Mouse (Mus musculus): ENCODE data around the gene Fabp6. TPM values are rescaled to one million over a fixed set of nuclear protein-coding genes. Genes with fewer than 3 reads are reported as not detected.
A peak's percentile ranks its signal among the peaks of the same experiment; 100 is the strongest.

Gene Fabp6
- total and polyA plus RNA-seq, 3 experiments: not detected

GRCm38 (mm10) chr11:43617924-43618323, 16.6 kb upstream of the Fabp6 start:
- no peak overlapping the region for H3K27ac ChIP-seq (ENCODE audit: control insufficient read depth, low read depth, low read length)
- no peak overlapping the region for H3K4me3 ChIP-seq (ENCODE audit: control insufficient read depth in 1 of 2, insufficient read depth in 1 of 2, low read depth in 2 of 2, low read length in 2 of 2)
- TF ChIP-seq MXI1 (IDR thresholded peaks at IDR 0.05; ENCODE audit: low read depth, low read length): no peak
- TF ChIP-seq EP300 (IDR thresholded peaks at IDR 0.05; ENCODE audit: low read depth in 1 of 2, low read length in 2 of 2): no peak

DNA sequence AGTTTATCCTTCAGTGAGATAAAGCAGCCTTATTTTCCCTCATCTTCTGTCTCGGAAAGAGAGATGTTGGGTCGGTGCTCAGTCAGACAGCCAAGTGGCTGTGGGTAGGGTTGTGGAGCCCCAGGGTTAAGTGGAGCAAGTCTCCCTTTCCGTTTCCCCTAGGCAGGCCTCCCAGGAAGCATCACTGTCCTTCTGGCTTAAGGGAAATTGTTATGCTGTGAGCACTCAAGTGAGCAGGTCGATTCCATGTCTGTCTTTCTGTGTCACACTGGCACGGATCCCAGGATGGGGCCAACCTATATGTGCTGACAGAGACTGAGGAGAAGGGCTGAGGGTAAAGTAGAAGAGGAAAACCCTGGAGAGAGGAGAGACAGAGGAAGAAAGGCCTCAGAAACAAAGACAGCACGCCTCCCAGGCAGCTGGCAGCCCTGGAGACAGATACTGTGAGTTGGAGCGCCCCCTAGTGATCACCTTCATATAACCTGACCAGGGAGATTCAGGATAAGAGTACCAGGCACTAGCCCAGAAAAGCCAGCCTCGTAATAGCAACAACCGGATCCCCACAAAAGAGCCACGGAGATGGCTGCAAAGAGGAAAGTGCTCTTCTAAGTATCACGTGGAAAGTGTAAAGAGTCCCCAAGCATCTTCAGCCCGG, 11.6 kb upstream of the Fabp6 start:
- peak; percentile 49 for DNase-seq (ENCODE audit: low read depth, low spot score)
- H3K36me3 ChIP-seq (ENCODE audit: control insufficient read depth in 1 of 2, insufficient read depth in 2 of 2, low read length in 2 of 2): no peaks in the 10 kb centered on the region
- H3K79me2 ChIP-seq (ENCODE audit: control insufficient read depth, insufficient read depth, low read length, poor library complexity): no peaks in the 10 kb centered on the region
- no peak overlapping the region for H3K27ac ChIP-seq (ENCODE audit: control insufficient read depth, low read depth, low read length)
- H3K27me3 ChIP-seq (ENCODE audit: control insufficient read depth in 1 of 2, insufficient read depth in 2 of 2, low read length in 2 of 2): no peaks in the 10 kb centered on the region
- no peak overlapping the region for H3K9ac ChIP-seq (ENCODE audit: control insufficient read depth, low read depth, low read length, poor library complexity, severe bottlenecking)
- peak; percentile 37 for TF ChIP-seq RAD21 (IDR thresholded peaks at IDR 0.05; ENCODE audit: low read depth, low read length)
- TF ChIP-seq SMC3 (IDR thresholded peaks at IDR 0.05; ENCODE audit: low read depth, low read length): peak; percentile 31
- TF ChIP-seq NELFE (IDR thresholded peaks at IDR 0.05; ENCODE audit: low read depth, low read length): no peak
- TF ChIP-seq UBTF (IDR thresholded peaks at IDR 0.05; ENCODE audit: borderline replicate concordance, insufficient read depth, low read depth, low read length): no peak
- TF ChIP-seq ELF1 (IDR thresholded peaks at IDR 0.05; ENCODE audit: low read depth, low read length): no peak
- no peak for TF ChIP-seq ZNF384 (IDR thresholded peaks at IDR 0.05; ENCODE audit: low read depth, low read length)
- no peak for TF ChIP-seq GABPA (IDR thresholded peaks at IDR 0.05; ENCODE audit: low read depth, low read length)
- no peak for TF ChIP-seq POLR2AphosphoS5 (IDR thresholded peaks at IDR 0.05; ENCODE audit: borderline replicate concordance, low read depth, low read length)
- TF ChIP-seq CTCF (IDR thresholded peaks at IDR 0.05 in 2 of 3, conservative IDR thresholded peaks at IDR 0.05 in 1 of 3; ENCODE audit: control insufficient read depth in 1 of 3, insufficient read depth in 1 of 3, low read depth in 2 of 3, low read length in 3 of 3, poor library complexity in 1 of 3, severe bottlenecking in 1 of 3): peak; percentile 67 to 79 (median 76)
- no peak for TF ChIP-seq CHD2 (IDR thresholded peaks at IDR 0.05; ENCODE audit: low read length)
- TF ChIP-seq MXI1 (IDR thresholded peaks at IDR 0.05; ENCODE audit: low read depth, low read length): no peak
- no peak for TF ChIP-seq EP300 (IDR thresholded peaks at IDR 0.05; ENCODE audit: low read depth in 1 of 2, low read length in 2 of 2)
- no peak for TF ChIP-seq TBP (IDR thresholded peaks at IDR 0.05; ENCODE audit: low read depth, low read length)
- no peak for TF ChIP-seq CHD1 (IDR thresholded peaks at IDR 0.05; ENCODE audit: low read depth, low read length)
- no peak for TF ChIP-seq NRF1 (IDR thresholded peaks at IDR 0.05; ENCODE audit: insufficient read depth, low read depth, low read length, poor library complexity, severe bottlenecking)
- TF ChIP-seq TCF12 (IDR thresholded peaks at IDR 0.05; ENCODE audit: low read depth, low read length): no peak
- 0 out of 2 replicates have a peak, but pooled peaks have one; percentile 6 for TF ChIP-seq ZC3H11A (IDR thresholded peaks at IDR 0.05; ENCODE audit: low read depth, low read length)
- TF ChIP-seq MAFK (IDR thresholded peaks at IDR 0.05; ENCODE audit: borderline replicate concordance, low read depth, low read length): no peak
- no peak for TF ChIP-seq POLR2A (IDR thresholded peaks at IDR 0.05; ENCODE audit: control insufficient read depth in 1 of 2, insufficient read depth in 1 of 2, low read depth in 1 of 2, low read length in 2 of 2, poor library complexity in 1 of 2)
- no peak for TF ChIP-seq USF1 (IDR thresholded peaks at IDR 0.05; ENCODE audit: low read depth, low read length)
- TF ChIP-seq USF2 (IDR thresholded peaks at IDR 0.05; ENCODE audit: borderline replicate concordance in 1 of 2, insufficient read depth in 1 of 2, low read depth in 1 of 2, low read length in 2 of 2): no peak
- no peak for TF ChIP-seq MAX (IDR thresholded peaks at IDR 0.05; ENCODE audit: low read length)
- no peak for TF ChIP-seq GATA1 (IDR thresholded peaks at IDR 0.05; ENCODE audit: low read depth, low read length)
- no peak for TF ChIP-seq BHLHE40 (IDR thresholded peaks at IDR 0.05; ENCODE audit: borderline replicate concordance, low read depth, low read length)
- TF ChIP-seq SIN3A (IDR thresholded peaks at IDR 0.05; ENCODE audit: low read length): no peak
- no peak for TF ChIP-seq MEF2A (IDR thresholded peaks at IDR 0.05; ENCODE audit: extremely low read depth, insufficient replicate concordance, low read depth, low read length, poor library complexity, severe bottlenecking)
- TF ChIP-seq JUND (IDR thresholded peaks at IDR 0.05; ENCODE audit: low read depth, low read length): no peak
- no peak for TF ChIP-seq ZMIZ1 (IDR thresholded peaks at IDR 0.05; ENCODE audit: low read depth, low read length)
- TF ChIP-seq MYC (IDR thresholded peaks at IDR 0.05; ENCODE audit: low read depth, low read length): no peak
- no peak overlapping the region for H3K4me3 ChIP-seq (ENCODE audit: control insufficient read depth in 1 of 2, insufficient read depth in 1 of 2, low read depth in 2 of 2, low read length in 2 of 2)
- H3K9me3 ChIP-seq (replicated peaks; ENCODE audit: insufficient read depth, low read length): no peaks in the 10 kb centered on the region
- H3K4me1 ChIP-seq (ENCODE audit: control insufficient read depth in 1 of 2, insufficient read depth in 2 of 2, low read length in 2 of 2): no peaks in the 10 kb centered on the region

More at GRCm38 (mm10) chr11:43617924-43618323, 16.6 kb upstream of the Fabp6 start:
- Histone ChIP-seq H3K27me3 (ENCODE audit: control insufficient read depth in 1 of 2, insufficient read depth in 2 of 2, low read length in 2 of 2) (no peaks in the 10 kb centered on the region), H3K9me3 (replicated peaks; ENCODE audit: insufficient read depth, low read length) (no peaks in the 10 kb centered on the region), H3K36me3 (ENCODE audit: control insufficient read depth in 1 of 2, insufficient read depth in 2 of 2, low read length in 2 of 2) (no peaks in the 10 kb centered on the region), H3K4me1 (ENCODE audit: control insufficient read depth in 1 of 2, insufficient read depth in 2 of 2, low read length in 2 of 2) (no peaks in the 10 kb centered on the region), H3K79me2 (ENCODE audit: control insufficient read depth, insufficient read depth, low read length, poor library complexity) (no peaks in the 10 kb centered on the region), H3K9ac (ENCODE audit: control insufficient read depth, low read depth, low read length, poor library complexity, severe bottlenecking) (no peak overlapping the region)
- no peak for DNase-seq (ENCODE audit: low read depth, low spot score)

Data from MEL (cell line).